Mouse (Mus musculus) cerebellum, adult (tissue): ENCODE measurements around the gene Zfp653.
"Not testable (repeated sequence)": the region's sequence is repeated elsewhere in the genome, so short reads cannot be mapped to it uniquely, and the experiment has no call there.

Source experiments
- ATAC-seq: cut with Nextera tagmentation; 2 replicates; pipeline ENCODE4 v1.9.2; 2017; ENCODE audit warnings: mild to moderate bottlenecking, moderate library complexity, mixed read lengths; ENCODE audit not compliant: insufficient number of reproducible peaks, low FRiP score, low TSS enrichment

The Zfp653 gene

DNA sequence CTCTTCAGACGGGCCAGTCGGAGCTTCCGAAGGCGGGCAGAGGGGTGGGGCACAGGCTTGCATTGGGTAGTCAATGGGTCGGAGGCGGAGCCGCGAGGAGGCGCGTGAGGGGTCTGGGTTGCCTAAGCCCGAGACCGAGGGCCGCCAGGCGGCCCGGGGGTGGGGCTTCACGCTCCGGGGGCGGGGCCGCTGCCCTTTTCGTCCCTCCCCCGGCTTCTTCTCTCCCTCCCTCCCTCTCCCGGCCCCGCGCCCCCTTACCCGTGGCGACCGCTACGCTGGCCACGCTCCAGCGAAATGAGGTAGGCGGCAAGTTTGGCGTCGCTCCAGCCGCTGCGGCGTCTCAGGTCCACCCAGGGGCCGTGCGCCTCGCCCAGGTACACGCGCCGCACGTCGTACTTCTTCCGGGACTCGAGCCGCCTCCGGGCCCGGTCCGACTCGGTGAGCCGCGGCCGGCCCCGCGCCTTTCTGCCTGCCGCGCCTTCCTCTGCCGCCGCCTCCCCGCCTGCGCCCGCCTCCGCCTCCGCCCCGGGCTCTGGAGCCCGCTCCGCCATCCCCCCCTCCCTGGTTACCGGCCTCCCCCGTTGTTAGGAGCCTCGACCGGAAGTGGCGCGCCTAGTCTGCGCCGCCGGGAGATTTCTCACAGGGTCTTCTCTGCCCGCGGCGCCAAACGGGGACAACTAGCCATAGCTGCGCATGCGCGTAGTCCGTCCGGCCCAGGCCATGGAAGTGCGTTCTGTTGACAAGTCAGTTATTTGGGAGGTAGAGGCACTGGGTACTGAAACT lies at the start of gene Zfp653, which contains the start of gene Gm49318:
Gene Zfp653 (minus strand): TSS at position 586 of the 783 bp plus-strand sequence.
Gene Gm49318 (minus strand): TSS at position 469 of the 783 bp plus-strand sequence.
- ATAC-seq = peak; percentile 87

DNA sequence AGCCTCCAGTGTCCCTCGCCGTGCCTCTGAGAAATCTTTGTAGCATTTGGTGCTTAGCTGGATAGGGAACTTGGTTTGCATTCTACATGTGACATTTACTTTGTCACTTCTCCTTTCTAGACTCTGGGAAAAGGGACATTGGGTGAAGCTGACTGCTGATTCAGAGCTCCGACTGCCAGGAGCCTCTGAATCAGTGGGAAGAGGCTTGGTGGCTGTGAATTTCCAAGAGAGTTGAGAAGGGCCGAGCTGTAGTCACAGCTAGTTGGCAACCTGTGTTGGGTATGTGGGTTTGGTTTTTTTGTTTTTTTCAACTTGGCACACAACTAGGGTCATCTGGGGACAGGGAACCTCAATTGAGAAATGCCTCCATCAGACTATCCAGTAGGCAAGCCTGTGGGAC lies 48.4 kb upstream of the Zfp653 start:
- ATAC-seq = no peak

DNA sequence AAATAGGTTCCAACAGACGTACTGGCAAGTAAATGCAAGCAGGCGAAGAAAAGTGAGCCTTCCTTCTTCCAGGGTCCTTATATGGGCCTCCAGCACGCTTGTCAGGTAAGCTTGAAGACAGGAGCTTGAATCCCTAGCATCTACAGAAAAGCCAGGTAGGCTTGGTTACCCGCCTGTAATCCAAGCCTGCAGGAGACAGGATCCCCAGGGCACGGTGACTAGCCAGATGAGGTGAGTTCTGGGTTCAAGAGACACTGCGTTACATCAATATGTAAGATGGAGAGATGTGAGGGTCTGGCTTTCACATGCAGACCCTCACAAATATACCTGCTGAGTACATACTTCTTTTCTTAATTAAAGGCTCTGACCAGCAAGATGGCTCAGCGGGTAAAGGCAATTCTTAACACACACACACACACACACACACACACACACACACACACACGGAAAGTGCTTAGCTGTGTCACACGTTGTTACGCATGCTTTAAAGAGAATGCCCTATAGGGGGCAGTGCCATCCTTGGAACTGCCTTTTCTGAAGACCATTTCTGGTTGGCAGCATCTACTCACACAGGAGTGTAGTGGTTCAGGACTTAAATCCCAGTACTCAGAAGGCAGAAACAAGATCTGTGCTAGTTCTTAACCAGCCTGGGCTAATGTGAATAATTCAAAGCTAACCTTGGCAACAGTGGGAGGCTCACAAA lies 46.7 kb upstream of the Zfp653 start:
- ATAC-seq = 0 out of 2 replicates have a peak, but pooled peaks have one; percentile 10

DNA sequence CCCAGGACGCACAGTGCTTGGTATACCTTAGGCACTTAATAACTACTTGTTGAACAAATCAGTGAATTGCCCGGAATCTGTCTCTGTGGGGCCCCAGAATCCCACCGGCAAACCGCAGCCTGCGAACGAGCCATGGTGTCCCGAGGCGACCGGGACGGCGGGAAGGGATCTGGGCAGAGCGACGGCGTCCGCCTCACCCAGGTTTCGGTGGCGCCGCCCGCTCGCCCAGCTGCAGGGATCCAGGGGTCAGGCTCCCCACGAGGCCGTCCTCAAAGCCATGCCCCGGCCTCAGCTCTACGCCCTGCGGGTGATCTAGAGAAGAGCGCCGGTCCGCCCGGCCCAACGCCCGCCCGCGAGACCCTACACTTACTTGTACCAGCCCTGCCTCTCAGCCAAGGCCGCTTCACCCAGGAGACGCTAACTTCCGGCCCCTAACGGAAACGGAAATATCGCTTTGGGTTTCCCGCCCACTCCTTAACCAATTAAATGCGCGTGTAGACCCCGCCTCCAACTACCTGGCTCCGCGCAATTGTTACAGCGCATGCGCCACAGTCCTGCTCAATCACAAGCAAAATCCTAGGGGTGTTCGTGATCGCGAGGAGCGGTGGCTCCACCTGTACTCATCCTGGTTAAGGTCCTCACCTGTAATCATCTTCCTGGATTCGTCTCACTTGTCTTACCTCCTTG lies 45.7 kb upstream of the Zfp653 start, which contains the start of gene Elof1:
Gene Elof1 (minus strand): TSS at position 433 of the 687 bp plus-strand sequence.
- peak; percentile 92 for ATAC-seq

DNA sequence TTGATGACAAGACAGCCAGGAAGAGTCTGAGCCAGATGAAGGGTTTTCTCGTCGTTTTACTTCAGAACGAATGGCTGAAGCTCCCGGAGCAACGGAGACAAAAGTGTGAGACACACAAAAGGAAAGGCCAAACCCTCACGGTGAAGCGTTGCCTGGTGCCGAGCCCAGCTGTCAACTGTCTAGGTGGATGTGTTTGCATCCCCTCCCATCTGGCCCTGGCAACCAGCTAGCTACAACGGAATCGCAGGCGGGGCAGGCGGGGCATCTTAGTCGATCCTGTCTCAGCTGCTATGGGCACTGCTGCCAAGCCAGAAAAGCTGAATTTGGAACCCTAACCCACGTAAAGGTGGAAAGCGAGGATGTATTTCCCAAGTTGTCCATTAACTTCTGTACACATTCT lies 44.9 kb upstream of the Zfp653 start:
- ATAC-seq = no peak

DNA sequence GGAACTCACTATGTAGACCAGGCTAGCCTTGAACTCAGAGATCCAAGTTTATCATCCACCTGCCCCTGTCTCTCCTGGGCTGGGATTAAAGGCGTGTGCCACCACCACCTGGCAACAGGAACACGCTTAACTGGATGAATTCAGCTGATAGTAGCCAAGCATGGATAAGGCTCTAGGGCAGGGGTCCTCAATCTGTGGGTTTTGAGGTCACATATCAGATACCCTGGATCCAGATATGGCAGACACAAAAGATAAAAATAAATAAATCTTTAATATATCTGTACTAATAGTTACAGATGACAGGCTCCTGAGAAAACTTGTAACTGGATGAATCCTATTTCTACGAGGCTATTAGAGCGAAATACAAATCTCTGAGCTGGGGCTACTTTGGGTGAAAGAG lies 44.5 kb upstream of the Zfp653 start:
- no peak for ATAC-seq

DNA sequence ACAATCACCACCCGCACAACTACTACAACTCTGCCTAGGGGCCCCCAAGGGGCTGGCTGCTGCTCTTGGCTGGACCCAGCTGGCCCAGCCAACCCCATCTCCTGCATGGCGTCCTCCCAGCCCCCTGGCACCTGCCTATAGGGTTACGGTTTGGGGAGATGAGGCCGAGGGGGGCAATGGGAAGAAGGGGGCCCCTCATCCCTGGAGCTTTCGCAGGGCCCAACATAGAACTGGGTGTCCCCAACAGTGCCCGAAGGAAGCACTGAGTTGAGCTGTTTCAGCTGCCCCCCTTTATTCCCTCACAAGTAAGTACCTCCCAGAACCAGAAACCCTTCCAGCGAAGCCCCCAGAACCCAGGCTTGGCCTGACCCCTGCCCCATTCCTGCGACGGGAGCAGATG lies 37.0 kb upstream of the Zfp653 start:
- ATAC-seq = no peak

DNA sequence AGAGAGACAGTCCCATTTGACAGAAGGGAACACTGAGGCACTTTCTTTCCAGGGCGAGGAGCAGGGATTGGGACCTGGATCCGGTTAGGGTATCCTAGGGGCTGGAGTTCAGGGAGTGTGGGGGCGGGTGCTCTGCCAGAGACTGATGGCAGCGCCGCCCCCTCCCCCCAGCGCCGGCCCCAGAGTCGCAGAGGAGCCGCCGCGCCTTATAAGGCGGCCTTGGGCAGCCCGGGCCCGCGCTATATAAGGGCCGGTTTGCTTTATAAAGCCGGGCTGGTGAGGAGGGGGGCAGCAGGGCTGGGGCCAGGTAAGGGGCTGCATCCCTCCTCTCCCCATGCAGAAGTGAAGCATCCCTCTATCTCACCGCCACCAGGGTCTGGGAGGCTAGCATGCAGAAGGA lies 28.7 kb upstream of the Zfp653 start:
- ATAC-seq = no peak

DNA sequence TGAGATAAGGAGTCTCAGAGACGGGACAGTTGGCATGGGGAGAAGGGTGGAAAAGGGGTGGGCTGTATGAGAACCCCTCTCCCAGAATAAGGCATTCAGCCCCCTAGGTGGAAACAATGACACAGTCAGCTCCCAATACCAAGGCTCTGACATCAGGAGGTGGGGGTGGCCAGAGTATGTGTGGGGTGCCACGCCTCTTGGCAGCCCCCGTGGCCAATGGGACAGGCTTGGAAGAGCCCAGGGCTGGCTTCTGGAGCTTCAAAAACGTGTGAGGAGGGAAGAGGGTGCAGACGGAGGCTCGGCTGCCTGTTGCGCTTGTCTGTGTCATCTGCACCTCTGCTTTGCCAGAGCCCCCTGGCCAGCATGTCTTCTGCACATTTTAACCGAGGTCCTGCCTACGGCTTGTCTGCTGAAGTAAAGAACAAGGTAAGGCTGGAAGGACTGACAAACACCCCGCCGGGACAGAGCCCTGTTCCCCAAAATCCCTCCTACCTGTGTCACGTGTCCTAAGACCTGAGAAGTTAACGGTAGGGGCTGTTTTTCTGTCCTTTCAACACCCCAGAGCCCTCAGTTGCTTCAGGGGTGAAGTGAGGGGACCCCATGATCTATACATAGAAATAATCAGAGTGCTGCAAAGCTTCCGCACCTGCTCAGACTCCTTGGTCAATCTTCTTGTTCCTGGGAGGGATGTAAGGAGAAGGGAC lies 28.0 kb upstream of the Zfp653 start, which contains the start of gene Cnn1:
Gene Cnn1 (plus strand): TSS at position 224 of the 704 bp plus-strand sequence.
- ATAC-seq = no peak

DNA sequence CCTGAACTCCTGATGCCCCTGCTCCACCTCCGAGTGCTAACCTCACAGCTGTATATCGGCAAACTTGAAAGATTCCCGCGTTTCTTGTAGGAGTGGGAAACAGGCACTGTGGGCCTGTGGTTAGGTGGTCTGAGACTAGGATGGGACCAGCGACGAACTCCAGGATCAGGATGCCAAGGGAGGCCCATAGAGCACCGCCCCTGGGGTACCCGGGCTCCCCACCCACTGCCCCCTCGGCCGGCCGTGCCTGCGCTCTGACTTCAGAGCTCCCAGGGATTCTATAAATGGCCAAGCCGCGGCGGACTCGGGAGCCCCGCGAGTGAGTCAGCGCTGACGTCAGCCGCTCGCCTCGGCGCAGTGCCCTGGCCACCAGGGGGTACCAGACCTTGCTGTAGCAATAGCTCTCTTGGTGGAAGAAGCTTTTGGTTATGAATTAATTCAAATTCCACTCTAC lies 24.7 kb upstream of the Zfp653 start:
- ATAC-seq = peak; percentile 64; the same call in 1 of the 2 replicates

DNA sequence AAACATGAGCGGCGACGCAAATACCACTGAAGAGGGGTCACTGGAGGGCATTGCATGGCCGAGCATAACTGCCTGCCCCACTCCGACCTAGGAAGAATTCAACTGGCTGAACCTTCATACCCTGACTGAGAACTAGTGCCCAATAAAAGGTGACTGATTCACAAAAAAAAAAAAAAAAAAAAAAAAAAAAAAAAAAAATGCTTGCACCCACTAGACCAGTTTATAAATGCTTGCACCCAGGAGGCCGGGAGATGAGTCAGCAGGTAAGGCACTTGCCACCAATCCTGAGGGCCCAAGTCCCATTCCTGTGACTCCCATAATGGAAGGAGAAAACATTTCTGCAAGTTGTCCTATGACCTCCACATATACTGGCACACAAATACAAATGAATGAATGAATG lies 21.6 kb upstream of the Zfp653 start:
- ATAC-seq = no peak

DNA sequence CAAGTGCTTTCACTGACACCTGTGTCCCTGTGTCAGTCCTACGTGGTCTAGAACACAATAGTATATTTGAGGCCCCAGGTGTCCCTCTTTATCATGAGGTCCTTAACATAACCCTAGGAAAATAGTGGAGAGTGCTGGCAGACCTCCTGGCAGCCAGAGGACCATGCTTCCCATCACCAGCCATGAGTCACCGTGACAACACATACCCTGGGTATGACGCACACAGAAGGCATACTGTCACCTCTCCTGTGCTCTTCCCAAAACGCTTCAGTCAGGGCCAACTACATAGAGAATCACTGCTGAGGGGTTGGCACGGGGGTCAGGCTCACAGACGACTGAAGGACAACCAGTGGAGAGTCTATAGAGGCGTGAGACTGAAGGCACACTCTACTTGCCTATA lies 18.8 kb upstream of the Zfp653 start:
- ATAC-seq = no peak

DNA sequence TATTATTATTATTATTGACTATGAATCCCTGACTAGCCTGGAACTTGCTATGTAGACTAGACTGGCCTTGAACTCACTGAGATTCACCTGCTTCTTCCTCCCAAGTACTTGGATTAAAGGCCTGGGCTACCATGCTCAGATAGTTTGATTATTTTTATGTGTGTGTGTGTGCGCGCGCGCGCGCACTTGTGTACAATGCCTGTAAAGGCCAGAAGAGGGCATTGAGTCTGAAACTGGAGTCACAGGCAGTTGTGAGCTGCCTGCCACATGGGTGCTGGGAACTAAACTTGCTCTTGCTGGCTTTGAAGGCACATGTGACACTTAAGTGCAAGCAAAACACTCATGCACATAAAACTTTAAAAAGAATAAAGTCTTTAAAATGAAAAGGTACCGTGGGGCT lies 18.1 kb upstream of the Zfp653 start:
- ATAC-seq = no peak

DNA sequence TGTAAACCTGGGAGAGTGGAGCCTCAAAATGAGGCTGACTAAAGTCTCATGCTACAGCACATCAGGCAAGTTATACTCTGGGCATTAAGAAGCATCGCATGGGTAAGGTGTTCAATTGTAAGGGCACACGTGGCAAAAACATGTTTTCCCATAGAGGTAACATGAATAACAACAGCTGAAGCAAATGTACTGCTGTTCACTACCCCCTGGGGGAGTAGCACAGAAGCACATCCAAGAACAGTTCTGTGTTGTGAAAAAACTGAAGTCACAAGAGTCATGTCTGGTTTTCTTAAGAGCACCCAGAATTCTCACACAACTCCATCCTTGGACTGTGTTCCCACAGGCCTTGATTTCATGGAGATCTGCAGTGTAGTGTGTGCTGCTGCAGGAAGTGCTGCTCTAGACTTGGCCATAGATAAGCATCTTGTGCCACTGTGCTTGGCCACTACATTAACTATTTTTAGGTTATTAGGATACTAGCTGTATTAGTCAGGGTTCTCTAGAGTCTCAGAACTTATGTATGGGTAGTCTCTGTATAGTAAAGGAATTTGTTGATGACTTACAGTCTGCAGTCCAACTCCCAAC lies 15.9 kb upstream of the Zfp653 start:
- ATAC-seq = no peak

DNA sequence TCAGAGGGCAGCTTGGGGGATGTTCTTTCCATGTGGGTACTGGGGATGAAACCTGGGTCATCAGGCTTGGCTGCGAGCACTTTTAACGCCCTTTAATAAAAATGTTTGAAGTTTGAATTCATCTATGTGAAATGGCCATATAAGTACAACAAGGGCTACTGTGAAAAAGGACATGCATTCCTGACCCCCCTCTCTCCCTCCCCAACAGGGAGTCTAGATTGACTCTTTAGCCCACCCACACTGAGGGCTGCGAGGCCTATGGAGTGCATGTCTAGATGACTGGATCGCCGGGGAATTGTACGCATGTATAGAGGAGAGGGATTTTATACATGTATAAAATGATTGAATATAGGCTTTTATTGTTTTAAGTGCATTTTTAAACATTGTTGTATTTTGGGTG lies 14.8 kb upstream of the Zfp653 start:
- no peak for ATAC-seq

DNA sequence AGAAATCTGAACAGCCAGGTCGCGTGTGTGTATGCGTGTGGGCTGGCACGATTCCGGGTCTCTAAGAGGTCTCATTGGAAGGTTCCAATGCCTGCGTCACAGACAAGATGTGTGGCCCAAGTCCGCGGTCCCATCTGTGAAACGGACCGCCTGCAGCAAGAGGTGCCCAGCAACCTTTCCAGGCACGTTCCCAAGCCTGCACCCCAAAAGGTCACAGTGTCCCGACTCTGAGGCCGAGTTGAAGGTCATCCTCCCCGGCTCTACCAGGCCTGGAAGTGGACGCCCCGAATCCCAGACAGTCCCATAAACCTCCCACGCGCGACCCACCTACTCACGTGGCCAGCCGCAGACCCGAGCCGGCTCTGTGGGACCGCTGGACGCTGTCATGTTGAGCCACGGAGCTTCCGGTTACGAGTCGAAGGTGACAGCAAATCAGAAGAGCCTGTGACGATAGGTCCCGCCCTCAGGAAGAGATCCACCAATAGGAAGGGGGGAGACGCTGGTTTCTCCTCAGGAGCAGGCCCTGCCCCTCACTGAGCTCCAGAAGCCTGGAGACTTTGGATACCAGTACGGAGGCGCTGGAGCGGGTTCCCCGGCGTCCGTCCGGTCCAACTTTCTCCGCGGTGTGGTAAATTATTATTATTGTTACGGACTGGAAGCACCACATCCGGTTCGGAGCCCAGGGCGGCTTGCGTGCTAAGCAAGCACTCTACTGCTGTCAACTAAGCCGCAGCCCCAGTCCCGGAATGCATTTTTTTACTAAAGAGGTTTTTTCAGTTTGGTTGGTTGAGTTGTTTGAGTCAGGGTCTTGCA lies 14.1 kb upstream of the Zfp653 start, which contains the start of gene Ecsit:
Gene Ecsit (minus strand): TSS at position 417 of the 813 bp plus-strand sequence.
- ATAC-seq = peak; percentile 100

DNA sequence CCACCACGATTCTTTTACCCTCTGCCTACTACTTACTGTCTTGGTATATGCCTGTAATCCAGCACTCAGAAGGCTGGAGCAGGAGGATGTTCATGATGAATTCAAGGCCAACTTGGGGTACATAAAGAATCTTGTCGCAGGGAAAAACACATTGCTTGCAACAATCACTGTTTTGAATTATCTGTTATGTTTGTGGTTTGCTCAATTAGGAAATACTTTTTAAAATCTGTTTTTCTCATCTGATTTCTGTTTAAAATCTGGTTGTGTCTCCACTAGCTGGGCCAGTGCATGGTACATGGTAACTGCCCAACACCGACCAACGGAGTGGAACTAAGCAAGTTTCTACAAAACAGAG lies 13.5 kb upstream of the Zfp653 start:
- ATAC-seq = no peak

DNA sequence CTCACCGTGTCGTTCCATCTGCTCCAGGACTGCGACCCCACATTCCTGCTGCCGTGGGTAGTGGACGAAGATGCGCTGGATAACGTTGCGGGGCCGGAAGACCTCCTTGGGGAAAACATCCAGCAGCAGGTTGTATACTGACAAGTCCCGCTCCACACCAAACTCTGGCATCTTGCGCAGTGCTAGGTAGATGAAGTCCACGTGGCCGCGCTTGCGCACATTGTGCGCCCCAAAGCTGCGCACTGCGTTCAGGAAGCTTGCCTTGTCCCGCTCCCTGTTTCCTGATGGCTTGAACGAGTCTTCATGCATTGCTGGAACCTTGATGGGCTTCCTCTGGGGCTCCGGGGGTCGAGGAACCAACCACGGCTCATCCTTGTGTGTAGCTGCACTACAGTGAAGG lies 5.0 kb upstream of the Zfp653 start:
- no peak for ATAC-seq

DNA sequence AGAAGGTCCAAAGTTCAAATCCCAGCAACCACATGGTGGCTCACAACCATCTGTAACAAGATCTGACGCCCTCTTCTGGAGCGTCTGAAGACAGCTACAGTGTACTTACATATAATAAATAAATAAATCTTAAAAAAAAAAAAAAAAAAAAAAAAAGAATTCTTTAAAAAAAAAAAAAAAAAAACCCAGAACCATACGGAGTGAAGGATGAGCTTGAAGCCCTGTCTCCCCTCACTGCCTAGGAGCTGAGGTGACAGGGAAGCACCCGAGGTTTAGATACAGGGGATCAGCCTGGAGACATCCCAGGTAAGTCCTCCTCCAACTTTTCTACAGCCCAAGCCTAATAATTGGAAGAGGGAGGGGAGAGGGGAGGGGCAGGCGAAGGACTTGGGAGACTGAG lies 4.6 kb upstream of the Zfp653 start:
- ATAC-seq = not testable (repeated sequence)
